Mouse (Mus musculus) MEL (cell line): Measurements from ENCODE around the gene Sergef.

Source experiments
- MEF2A ChIP-seq: IDR thresholded peaks from 2 replicates; pipeline ENCODE4 v1.6.1; 2014; ENCODE audit warnings: low read depth, mild to moderate bottlenecking, inconsistent platforms, low read length, improper control_type of control experiment; ENCODE audit not compliant: poor library complexity, insufficient replicate concordance, severe bottlenecking; ENCODE audit errors: extremely low read depth
- NELFE ChIP-seq: IDR thresholded peaks from 2 replicates; pipeline ENCODE4 v1.6.1; 2011; ENCODE audit warnings: low read depth, low read length, improper control_type of control experiment
- POLR2A ChIP-seq, 2 experiments: IDR thresholded peaks; 2 replicates each; pipeline ENCODE4 v1.6.1; 2011 to 2012; ENCODE audit warnings: low read length in 2 of 2, mild to moderate bottlenecking in 2 of 2, control low read depth in 1 of 2, improper control_type of control experiment in 1 of 2, low read depth in 1 of 2, moderate library complexity in 1 of 2; ENCODE audit not compliant: control insufficient read depth in 1 of 2, insufficient read depth in 1 of 2, poor library complexity in 1 of 2
- USF1 ChIP-seq: IDR thresholded peaks from 2 replicates; pipeline ENCODE4 v1.6.1; 2014; ENCODE audit warnings: low read depth, mild to moderate bottlenecking, inconsistent platforms, low read length, improper control_type of control experiment, moderate library complexity

DNA sequence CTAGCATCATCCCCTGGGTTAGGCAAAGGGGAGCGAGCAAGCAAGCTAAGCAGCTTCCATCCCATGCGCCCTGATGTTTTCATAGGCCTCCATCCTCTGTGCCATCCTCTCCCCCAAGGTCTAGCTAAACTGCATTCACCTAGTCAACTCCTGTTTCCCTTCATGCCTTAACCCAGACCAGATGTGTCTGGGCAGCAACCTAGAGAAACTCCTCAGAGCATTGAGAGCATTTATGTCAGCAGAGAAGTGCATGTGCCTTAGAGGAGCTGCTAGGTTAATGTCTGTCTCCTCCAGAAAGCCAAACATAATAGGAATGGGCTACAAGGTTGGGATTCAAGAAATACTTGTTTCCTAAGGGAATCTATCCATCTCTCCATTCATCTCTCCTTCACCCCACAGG is 42.6 kb downstream of the Sergef start:
- no peak for TF ChIP-seq POLR2A (IDR thresholded peaks at IDR 0.05; ENCODE audit: control insufficient read depth in 1 of 2, insufficient read depth in 1 of 2, low read depth in 1 of 2, low read length in 2 of 2, poor library complexity in 1 of 2)
- no peak for TF ChIP-seq NELFE
- TF ChIP-seq MEF2A: no peak
- TF ChIP-seq USF1: no peak
